Mouse (Mus musculus) cerebellum, postnatal 14 days (tissue): ENCODE measurements around the gene Kcnf1.

Source experiments
- DNase-seq, 2 experiments: peaks; one replicate each; pipeline ENCODE4 v3.0.0; 2021; ENCODE audit warnings: mixed read lengths in 2 of 2

Gene Kcnf1

DNA sequence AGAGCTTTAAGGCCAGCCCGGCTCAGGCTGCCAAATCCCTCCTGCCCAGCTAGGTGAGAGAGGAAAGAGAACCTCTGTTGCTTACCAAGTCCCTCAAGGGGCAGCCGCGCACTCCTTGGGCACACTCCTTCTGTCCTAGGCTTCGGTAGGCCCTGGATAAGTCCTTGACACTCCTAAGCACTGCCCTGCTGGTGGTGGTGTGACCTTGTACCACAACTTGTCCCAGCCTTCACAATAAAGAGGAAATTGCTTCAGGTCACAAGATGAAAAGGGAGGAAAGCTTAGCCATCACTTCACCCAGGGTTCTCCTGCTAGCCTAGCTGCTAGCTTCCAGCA, at the start of gene Kcnf1:
Kcnf1 (minus strand) TSS at position 132 of the 336 bp plus-strand sequence.
- no peak for DNase-seq

DNA sequence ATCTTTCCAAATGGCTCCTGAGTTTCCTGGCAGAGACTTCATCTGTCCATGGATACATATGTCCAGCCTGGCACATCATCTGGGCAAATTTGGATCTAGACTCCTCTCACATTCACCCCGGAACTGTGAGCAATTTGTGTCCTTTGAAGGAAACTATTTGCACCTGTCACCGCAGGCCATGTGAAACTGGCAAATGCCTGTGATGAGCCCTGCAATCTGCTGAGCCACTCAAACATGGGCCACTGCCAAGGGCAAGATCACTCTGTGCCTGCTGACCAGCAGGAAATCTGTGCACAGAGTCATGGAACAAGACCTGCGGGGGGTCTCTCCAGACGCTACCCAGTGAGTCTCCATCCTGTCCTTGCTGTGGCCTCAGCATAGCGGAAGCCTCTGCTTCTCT, 48.3 kb upstream of the Kcnf1 start:
- peak; percentile 91 to 93 for DNase-seq

DNA sequence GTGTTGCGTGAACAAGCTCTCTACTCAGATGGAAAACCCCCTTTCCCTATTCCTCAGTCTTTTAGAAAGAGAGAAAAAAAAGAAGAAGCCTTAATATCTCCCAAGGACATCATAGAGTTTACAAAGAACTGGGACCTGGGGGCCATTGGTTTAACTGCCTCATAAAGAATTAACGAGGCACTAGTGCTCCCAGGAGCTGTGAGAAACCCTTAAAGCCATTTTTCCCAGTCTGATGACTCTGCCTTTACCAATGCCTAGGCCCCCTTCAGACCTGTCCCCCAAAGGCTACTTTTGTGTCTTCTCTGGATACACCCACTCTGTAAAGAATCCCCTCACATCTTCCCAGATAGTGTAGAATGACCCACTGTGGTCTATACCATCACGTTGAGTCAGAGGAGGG, 46.4 kb upstream of the Kcnf1 start:
- DNase-seq: no peak

DNA sequence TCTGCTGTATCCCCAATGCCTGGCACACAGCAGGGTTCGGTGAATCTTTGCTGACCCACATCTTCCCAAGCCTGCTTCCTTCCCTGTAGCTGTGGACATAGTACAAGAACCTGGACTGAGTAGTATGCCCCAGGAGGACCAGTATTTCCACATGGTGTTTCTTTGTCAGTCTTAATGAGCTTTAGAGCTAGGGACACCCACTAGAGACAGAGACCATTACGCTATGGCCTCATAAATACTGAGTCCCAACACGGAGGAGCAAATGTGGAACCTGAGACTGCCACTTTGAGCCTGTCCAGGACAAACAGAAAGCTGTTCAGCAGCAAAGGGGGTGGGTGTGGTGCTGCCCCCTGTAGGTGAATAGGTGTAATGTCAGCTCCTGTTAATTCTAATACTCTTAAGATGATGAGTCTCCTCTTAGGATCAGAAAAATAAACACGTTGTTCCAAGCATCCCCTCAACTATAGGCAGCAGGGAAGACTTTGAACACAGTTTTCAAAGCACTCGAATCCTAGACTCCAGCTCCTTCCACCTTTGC, 45.3 kb upstream of the Kcnf1 start:
- peak in 1 of 2 experiments; percentile 27 for DNase-seq

DNA sequence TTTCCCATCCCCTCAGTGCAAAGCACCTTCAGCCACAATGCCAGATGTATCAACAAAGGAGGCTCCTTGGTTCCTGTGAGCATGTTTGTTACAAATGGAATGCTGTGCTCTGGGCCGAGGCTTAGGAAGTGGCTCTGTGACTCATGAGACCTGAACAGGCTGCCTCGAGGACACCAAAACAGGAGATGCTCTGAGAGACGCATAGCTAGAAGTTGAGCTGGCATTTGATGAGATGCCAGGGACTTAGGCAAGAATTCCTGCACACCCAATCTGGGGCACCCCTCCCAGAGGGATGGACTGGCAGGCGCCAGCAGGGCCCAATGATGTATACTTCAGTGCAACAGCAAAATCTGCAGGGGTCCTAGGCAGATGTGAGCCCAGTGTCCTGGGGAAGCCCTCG, 43.9 kb upstream of the Kcnf1 start:
- no peak for DNase-seq

DNA sequence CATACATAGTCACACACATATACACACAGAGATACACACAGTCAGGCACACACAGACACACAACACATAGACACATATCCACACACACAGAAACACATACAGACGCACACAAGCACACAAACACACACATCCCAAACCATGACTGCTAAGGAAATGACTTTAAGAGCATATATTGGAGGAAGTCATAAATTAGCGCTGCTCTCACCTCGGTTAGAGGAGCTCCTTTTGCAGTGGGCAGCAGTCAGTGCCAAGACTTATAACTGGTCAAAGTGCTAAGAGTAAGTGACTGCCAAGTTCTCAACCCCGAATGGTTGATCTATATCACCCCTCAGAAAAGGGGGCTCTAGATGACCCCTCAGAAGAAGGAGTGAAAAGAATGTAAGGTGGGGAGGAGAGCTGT, 42.4 kb upstream of the Kcnf1 start:
- no peak for DNase-seq

DNA sequence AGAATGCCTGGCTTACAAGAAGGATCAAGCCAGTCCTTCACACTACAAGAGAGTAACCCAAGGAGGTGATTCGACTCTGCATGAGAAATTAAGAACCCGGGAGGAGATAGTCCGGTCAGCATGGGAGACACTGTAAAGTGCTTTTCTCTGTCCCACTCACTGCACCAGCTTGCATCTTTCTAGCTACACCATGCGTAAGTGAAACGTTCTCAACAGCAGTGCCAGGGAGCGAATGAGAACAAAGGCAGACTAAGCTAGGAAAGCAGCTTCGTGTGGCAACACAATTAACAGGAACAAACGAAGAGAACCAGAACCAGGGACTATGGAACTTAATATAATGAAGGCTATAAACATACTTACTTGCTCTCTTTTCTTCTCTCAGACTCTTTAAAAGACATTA, 41.7 kb upstream of the Kcnf1 start:
- DNase-seq: no peak

DNA sequence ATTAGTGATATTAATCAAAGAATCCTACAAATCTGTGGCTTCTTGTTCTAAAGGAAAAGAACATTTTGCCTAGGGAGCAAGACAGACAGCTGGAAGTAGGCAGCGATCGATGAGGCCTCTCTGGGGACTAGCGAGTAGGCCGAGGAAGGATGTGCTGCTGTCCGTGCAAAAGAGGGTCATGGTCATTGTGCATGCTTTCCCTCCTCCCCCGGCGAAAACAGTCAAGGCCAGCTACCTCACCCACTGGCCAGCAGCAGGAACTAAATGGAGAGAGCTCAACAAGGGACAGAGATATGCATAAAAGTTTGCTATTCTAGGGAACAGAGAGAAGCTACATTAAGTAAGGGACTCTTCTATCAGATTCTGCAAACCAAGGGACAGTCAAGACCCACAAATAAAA, 39.1 kb upstream of the Kcnf1 start:
- no peak for DNase-seq

DNA sequence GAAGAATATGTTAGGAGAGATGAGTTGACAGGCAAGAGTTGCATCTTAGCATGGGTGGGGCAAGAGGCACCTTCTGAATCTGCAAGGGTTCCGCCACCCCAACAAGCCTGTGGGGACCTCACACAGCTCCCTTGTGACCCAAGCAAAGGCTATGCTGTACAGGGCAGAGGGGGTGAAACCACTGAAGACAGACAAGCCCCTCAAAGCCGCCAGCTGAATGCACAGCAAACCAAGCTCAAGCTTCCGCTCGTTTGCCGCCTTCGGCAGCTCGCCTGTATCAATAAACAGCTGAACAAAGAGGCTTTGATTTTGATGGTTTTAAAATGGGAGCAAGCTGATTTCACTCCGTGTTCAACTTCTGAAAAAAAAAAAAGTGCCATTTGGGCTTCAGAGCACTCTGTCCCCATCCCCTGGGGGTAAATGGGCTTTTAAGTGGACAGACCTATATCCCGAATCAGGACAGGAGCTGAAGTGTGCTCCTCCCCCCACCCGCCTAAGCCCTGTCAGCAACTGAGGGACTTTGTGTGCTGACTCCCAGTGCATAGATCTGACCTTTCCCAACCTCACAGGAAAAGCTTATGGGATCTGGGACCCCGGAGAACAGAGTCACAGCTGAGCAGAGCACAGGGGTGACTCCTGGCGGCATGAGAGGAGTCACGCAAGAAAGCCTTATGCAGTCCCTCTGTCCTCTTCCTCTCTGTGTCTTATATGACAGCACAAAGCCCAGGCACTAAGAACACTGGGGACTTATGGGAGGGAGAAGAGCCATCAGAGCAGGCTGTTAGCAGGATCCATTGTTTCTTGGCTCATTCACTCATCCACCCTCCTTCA, 26.0 kb upstream of the Kcnf1 start:
- DNase-seq: no peak

DNA sequence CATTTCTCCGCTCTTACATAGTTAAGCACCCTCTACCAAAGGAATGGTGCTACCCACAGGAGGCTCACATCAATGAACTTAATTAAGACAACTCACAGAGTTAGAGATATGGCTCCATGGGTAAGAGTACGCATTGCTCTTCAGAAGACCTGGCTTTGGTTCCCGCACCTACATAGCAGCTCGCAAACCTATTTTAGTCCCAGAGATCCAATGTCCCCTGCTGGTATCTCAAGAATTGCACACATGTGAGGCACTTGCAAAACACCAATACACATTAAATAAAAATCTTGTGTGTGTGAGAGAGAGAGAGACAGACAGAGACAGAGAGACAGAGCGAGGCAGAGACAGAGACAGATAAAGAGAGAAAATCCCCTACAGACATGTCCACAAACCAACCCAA, 21.9 kb upstream of the Kcnf1 start:
- DNase-seq: no peak

DNA sequence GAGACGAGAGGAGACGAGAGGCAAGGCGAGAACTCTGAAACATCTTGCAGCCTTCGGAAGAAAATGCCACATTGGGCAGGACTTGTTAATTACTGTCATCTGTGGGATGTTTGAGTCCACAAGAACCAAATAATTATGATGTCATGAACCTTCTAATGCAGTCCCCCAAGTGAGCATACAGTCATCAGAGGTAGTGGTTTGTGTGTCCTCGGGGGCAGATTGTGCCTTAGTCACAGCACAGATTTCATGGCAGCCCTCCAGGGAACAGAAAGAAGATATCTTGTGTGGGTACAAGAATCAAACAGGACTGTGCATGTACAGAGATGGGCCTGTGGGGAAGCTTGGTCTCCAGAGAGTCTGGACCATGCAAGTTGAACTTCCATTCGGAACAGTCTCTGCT, 17.5 kb upstream of the Kcnf1 start:
- DNase-seq: no peak

DNA sequence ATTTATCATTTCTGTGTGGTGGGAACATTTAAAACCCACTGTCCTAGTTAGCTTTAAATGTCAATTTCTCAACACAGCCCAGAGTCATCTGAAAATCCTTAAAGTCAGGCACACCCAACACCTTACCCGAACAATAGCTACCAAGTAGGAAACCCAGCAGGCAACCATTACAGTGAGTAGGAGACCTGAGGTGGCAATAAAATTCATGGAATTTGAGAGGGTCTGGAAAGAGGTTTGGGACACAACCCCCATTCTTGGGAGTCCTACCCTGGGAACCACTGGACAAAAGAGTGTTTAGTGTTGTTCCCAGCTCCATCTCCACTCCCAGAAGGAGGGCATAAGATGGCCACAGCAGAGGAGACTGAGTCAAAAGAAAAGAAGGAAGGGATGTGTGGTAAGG, 16.6 kb upstream of the Kcnf1 start:
- no peak for DNase-seq

DNA sequence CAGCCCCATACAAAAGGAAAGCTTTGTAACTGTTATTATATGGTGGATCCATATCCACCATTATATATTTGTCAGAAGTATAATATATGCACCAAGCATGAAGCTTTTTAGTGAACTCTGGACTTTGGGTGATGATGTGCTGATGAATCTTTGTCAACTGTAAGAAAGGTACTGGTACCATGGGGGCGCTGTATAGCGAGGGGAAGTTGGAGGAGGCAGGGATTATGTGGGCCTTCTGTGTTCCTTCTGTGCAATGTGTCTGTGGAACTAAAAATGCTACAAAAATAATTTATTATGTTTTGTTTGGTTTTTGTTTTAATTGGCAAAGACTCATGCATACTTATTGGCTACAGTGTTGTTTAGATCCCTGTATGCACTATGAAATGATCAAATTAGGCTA, 16.2 kb upstream of the Kcnf1 start:
- no peak for DNase-seq

DNA sequence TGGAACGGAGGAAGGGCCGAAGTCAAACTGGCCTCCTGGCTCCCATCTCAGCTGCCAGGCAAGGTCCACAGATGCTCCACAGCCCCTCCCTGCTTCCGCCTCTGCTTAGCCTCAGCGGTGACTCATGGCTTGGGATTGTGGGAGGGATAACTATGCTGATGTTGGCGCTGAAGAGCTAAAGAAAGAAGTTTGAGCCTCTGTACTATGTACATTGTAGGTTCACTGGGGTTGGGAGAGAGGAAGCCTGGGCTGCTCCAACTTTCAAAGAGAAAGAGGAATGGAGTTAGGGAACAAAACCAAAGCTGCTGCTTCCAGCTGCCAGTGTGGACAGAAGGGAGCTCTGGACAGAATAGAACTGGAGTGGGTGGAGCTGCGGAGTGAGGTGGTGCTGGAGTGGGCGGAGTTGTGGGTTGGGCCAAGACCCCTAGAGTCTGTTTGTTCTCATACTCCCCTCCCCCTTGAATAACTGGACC, 7.7 kb upstream of the Kcnf1 start:
- no peak for DNase-seq

DNA sequence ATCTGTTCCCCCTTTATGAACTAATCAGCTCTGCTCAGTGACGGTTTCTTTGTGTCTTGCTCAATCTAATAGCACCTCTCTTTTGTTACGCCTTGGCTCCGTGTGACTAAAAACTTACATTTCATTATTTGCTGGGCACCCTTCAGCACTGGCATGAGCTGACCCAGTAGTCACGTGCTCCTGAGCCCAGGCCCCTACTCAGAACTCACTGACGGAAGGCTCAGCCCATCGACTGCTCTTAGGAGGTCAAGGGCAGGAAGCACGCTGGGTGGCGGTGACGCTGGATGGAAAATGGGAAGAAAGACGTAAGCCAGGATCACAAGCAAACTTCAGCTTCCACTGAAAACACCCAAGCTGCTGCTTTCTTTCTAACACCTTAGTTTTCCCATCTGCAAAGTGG, 7.1 kb upstream of the Kcnf1 start:
- no peak for DNase-seq

DNA sequence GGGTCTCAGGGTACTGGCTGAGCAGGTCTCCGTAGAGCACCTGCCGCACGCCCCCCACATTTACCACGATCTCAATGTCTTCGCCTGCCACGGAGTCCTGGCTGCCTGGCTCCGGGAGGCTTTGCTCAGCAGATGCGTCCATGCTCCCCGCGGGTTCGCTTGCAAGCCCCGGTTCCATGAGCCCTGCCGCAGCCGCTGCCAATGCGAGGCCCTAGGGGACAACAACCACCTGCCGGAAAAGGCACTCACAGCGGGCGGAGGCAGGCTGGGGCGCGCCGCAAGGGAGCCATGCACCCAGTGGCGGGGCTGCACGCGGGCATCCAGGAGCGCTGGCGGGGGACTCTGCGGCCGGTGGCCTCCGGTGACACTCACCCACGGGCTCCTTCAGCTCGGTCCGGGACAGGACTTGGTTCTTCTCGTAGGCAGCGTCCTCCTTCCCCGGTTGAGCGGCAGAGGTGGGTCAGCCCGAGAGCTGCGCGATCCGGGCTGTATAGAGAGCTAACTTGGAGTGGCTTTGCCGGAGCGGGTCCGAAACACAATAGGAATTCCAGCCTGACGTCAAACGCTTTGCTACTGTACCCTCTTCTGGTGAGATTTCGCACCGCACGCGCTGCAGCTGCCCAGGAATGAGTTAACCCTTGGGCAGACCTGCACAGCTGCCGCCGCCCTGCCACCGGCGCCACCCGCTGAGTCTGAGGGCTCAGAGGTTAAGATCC, 489 bp downstream of the Kcnf1 start:
- peak; percentile 49 to 50 for DNase-seq

DNA sequence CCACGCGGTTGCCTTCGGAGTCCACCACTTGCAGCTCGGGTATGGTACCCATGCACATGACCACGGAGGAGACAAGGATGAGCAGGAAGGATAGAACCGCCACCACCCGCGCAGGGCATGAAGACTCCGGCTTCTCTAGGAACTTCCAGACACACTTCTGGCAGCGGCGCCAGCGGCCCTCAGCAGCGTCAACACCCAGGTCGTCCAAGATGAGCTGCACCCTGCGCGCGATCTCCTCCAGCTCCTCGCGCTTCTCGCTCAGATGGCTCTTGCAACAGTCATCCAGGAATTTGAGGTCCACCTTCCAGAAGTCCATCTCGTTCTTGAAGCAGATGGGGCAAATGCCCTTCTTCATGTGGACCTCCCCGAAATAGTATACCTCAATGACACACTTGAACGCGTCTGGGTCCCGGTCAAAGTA, 1.1 kb downstream of the Kcnf1 start:
- DNase-seq: peak; percentile 8 to 9

DNA sequence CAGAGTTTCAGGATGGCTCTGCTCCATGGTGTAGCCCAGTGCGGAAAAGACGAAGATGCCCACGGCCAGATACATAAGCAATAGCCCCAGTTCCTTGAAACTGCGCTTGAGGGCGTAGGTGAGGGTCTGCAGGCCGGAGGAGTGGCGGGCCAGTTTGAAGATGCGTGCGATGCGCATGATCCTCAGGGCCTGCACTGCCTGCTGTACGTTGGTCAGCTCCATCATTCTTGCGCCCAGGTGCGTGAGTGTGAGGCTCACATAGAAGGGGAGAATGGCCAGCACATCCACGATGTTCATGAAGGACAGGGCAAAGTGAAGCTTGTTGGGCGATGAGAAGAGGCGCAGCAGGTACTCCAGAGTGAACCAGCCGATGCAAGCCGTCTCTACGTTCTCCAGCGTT, 1.6 kb downstream of the Kcnf1 start:
- DNase-seq: no peak

DNA sequence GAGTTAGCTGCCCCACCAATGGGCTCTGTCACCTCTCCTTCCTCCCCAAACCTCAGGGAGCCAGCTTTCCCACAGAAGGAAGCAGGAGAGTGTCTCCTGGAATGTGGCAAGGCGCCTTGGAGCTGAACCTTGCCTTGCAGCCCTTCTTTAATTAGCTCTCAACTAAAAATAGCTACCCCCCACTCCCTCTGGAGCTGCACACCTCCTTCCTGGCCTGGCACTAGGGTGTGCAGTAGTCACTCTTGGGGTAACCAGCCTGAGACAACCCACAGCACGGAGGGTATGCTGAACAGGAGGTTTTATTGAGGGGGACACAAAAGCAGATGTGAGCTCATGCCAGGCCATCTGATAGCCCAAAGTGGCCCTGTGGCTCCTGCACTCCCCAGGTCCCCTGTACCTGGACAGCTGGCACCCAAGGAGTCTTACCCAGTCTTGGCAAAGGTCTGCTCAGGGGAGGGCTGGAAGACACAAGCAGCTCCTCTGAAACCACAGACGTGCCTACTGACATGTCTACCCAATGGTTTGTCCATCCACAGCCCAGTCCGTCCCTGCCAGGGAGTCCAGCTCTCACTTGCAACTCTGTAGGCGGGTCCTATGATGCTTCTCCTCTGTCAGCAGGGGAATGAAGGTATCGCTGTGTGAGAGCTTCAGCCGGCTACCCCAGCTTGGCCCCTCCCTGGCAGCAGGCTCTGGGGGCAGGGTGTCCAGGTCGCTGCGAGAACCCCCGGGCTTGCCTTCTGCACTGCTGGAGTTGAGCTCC, 2.4 kb downstream of the Kcnf1 start:
- DNase-seq: no peak

DNA sequence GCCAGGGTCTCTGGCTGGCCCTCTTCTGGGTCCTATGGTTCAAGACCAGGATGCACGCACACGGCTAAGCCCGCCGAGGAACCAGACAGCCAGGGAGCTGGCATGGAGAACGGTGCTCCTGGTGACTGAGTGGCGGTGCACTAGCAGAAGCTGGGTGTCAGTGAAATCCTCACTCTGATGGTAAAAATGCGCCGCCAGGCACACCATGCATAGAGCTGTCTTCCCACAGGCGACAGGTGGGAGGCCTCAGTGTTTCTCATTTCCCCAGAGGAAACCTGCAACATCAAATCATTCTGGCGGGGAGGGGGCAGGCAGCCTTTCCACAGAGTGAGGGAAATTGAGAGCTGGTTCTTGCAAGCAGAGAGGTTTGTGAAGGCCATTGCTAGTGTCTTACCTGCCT, 6.3 kb downstream of the Kcnf1 start:
- DNase-seq: no peak

DNA sequence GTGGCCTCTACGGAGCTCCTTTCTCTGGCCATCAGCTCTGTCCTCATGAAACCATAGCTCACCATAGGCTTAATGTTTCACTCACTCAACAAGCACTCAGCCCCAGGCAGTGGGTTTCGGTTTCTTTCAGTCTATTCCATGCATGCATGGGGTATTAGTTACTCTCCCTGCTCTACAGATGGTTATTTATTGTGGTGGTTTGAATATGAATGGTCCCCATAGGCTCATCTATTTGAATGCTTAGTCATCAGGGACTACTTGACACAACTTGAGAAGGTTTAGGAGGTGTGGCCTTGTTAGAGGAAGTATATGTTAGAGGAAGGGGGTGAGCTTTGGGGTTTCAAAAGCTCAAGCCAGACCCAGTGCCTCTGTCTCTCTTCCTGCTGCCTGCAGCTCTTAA, 10.6 kb downstream of the Kcnf1 start:
- no peak for DNase-seq

DNA sequence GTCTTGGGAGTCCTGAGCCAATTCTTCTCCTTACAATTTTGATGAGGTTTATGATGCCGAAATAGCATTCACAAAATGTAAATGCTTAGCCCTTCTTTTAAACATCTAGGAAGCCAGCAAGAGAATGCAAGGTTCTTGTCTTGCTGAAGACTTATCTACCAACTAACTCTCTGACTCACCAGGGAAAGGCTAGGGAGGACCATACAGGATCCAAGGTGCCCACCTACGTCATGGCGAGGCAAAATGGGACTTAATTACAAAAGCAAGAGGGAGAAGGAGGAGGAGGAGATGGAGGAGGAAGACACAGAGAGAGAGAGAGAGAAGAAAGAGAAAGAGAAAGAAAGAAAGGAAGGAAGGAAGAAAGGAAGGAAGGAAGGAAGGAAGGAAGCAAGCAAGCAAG, 12.7 kb downstream of the Kcnf1 start:
- no peak for DNase-seq

DNA sequence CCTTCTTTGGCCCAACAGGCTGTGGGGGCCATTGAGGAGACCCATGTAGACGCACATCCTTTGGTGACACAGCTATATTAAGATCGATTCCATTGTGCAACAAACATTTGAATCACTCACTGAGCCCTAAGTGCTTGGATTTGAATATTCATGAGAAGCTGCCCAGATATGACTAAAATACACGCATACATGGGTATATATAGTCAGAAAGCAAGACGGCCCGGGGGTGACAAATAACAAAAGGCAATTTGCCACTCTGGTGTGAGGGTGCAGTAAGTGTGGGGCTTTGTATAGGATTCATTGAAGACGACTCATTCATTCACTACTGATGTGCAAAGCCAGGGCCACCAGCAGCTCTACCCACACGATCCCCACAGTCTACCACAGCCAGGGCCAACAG, 17.1 kb downstream of the Kcnf1 start:
- no peak for DNase-seq
